Mouse (Mus musculus) spleen, adult 10 weeks (tissue): ENCODE results near the gene Duox1. TPM values are rescaled to one million over a fixed set of nuclear protein-coding genes. Genes with fewer than 3 reads are reported as not detected.

Experiments
- polyA plus RNA-seq: library from polyadenylated mRNA; stranded (reverse); fragments of 350-450 nt; fragmentation: Illumina TruSeq; extraction: RNeasy Lipid Tissue Mini Kit (QIAGEN cat#74804); gene quantifications from one replicate; pipeline ENCODE4 v1.2.3, GENCODE M21; 2015; ENCODE audit warnings: low replicate concordance; ENCODE audit not compliant: insufficient read depth

Duox1 gene
- polyA plus RNA-seq, result not detected

GRCm38 (mm10) chr2:122315372-122315771 lies at the start of gene Duox1:
Gene Duox1, plus strand, starts transcription at chr2:122315672.

GRCm38 (mm10) chr2:122298096-122298499 lies 17.4 kb upstream of the Duox1 start, which contains the start of gene Duox2:
Gene Duox2, minus strand, starts transcription at chr2:122298449.

GRCm38 (mm10) chr2:122298596-122299490 lies 16.6 kb upstream of the Duox1 start, which contains the start of gene Duoxa2:
Gene Duoxa2, plus strand, starts transcription at chr2:122298900.

GRCm38 (mm10) chr2:122313536-122313935 lies 1.9 kb upstream of the Duox1 start, which contains the start of gene Duoxa1:
Gene Duoxa1, minus strand, starts transcription at chr2:122313730.

GRCm38 (mm10) chr2:122368995-122369739 lies 53.7 kb downstream of the Duox1 start, which contains the start of gene Shf:
Gene Shf, minus strand, starts transcription at chr2:122369162.

Other genes starting within 250 kb of the Duox1 start
- 15.0 TPM for gene Spg11, start 197.3 kb upstream of the Duox1 start, polyA plus RNA-seq
- gene B2m, start 168.0 kb upstream of the Duox1 start, polyA plus RNA-seq, result 6,371 TPM
- gene Trim69, start 155.0 kb upstream of the Duox1 start, polyA plus RNA-seq, result 0.18 TPM
- gene Patl2, start 129.5 kb upstream of the Duox1 start, polyA plus RNA-seq, result 0.21 TPM
- not detected for gene Terb2, start 129.4 kb upstream of the Duox1 start, polyA plus RNA-seq
- 16.6 TPM for gene Sord, start 80.9 kb upstream of the Duox1 start, polyA plus RNA-seq
- not detected for gene Duox2, start 17.2 kb upstream of the Duox1 start, polyA plus RNA-seq
- not detected for gene Duoxa2, start 16.8 kb upstream of the Duox1 start, polyA plus RNA-seq
- not detected for gene Duoxa1, start 1.9 kb upstream of the Duox1 start, polyA plus RNA-seq
- 1.1 TPM for gene Shf, start 53.5 kb downstream of the Duox1 start, polyA plus RNA-seq
- gene Slc28a2, start 110.8 kb downstream of the Duox1 start, polyA plus RNA-seq, result 162 TPM
- 15.0 TPM for gene Gm14085, start 169.3 kb downstream of the Duox1 start, polyA plus RNA-seq